Mouse (Mus musculus) lung, embryonic 16.5 days (tissue): ENCODE results near the gene Cbr2. TPM values are rescaled to one million over a fixed set of nuclear protein-coding genes. Genes with fewer than 3 reads are reported as not detected.
A peak's percentile ranks its signal among the peaks of the same experiment; 100 is the strongest.
"Not testable (repeated sequence)": the region's sequence is repeated elsewhere in the genome, so short reads cannot be mapped to it uniquely, and the experiment has no call there.

Experiments used
- ATAC-seq: fragments of 200-750 bp; cut with Nextera tagmentation; 2 replicates; pipeline ENCODE4 v1.8.0; 2017; ENCODE audit warnings: low read depth, mild to moderate bottlenecking, moderate library complexity
- H3K27ac ChIP-seq: fragments of 300-500 bp; sonication (generic); 2 replicates; pipeline ENCODE4 v1.5.1; 2014; ENCODE audit warnings: mild to moderate bottlenecking, control low read depth, low read length
- H3K27me3 ChIP-seq: fragments of 300-500 bp; sonication (generic); 2 replicates; pipeline ENCODE4 v1.6.1; 2014; ENCODE audit warnings: low read depth, low read length, mixed read lengths; ENCODE audit not compliant: control insufficient read depth, insufficient read depth
- H3K36me3 ChIP-seq: fragments of 300-500 bp; sonication (generic); 2 replicates; pipeline ENCODE4 v1.6.1; 2014; ENCODE audit warnings: low read length; ENCODE audit not compliant: control insufficient read depth, insufficient read depth
- H3K4me1 ChIP-seq: fragments of 300-500 bp; sonication (generic); replicated peaks from 2 replicates; pipeline ENCODE4 v1.6.1; 2014; ENCODE audit warnings: low read length, mixed read lengths; ENCODE audit not compliant: control insufficient read depth, insufficient read depth
- H3K4me2 ChIP-seq: fragments of 300-500 bp; sonication (generic); 2 replicates; pipeline ENCODE4 v1.6.1; 2014; ENCODE audit warnings: low read depth, low read length, control low read depth
- H3K4me3 ChIP-seq: fragments of 300-500 bp; sonication (generic); 2 replicates; pipeline ENCODE4 v1.5.1; 2014; ENCODE audit warnings: mild to moderate bottlenecking, low read length, control low read depth
- H3K9ac ChIP-seq: fragments of 300-500 bp; sonication (generic); 2 replicates; pipeline ENCODE4 v1.6.1; 2014; ENCODE audit warnings: low read length, control low read depth
- H3K9me3 ChIP-seq: fragments of 300-500 bp; sonication (generic); 2 replicates; pipeline ENCODE4 v1.6.1; 2016; ENCODE audit warnings: low read length; ENCODE audit not compliant: control insufficient read depth
- WGBS: fragments of 180-500 bp; shearing (Covaris S2); extraction: QIAGEN DNeasy Blood & Tissue Kit; methylation state at CpG from one replicate; pipeline ENCODE4 v1.1.7; 2014; 5-methylcytosine and 5-hydroxymethylcytosine counted together
- polyA plus RNA-seq: library from polyadenylated mRNA; unstranded; fragments of >200 nt; fragmentation: Nextera tagmentation; extraction: Ambion mirVana; gene quantifications from 2 replicates; pipeline ENCODE4 v1.2.1, GENCODE M21; 2015

Cbr2 gene
- polyA plus RNA-seq, 1 experiment from 2014 or later = 194 TPM

DNA sequence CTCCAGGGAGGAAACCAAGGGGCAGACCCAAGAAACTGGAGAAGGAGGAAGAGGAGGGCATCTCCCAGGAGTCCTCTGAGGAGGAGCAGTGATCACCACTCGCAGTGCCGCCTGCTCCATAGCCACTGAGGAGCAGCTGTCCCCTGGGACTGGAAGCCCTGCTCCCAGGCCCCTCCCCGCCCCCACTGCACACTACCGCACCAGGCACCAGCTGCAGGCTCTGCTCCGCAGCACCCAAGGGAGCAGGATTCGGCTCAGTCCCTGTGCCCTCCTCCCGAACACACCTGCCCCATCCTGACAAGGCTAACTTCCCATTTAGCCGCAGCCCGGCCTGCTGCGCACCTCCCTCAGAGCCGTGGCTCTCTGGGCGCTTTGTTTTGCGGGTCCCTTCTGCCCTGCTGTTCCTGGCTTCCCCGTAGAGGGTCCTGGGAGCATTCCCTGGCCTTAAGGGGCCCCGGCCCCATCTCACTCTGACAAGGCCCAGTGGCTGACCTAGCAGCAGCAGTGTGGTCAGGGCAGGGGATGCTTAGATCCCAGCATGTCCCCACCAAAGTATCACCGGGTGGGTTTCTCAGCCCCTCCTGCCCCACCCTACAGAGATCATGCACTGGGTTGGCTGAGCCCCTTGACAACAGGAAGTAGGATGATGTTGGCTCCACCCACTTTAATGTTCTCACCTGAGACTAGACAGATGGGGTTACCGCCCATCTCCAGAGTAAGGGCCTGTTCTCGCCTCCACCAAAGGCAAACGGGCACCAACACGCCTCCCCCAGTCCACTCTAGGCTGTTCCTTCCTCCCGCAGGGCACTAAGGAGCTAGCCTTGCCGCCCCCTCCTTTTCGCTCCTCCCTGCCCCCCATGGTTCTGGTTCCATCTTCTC lies 31.4 kb upstream of the Cbr2 start:
- WGBS = 0% methylated on average over 2 of the region's 23 CpGs
- not testable (repeated sequence) for H3K27me3 ChIP-seq, H3K4me1 ChIP-seq, H3K4me3 ChIP-seq, H3K36me3 ChIP-seq, H3K27ac ChIP-seq, H3K9ac ChIP-seq
- peaks cover 12% of the 10 kb centered on the region; the same call in 1 of the 2 replicates for H3K9me3 ChIP-seq
- ATAC-seq = peak; percentile 27
- H3K4me2 ChIP-seq = peak overlapping the region; percentile 16

GRCm38 (mm10) chr11:120762672-120763041 lies 30.7 kb upstream of the Cbr2 start, which contains the start of gene Hmga1b:
Gene Hmga1b (plus strand): TSS chr11:120762794.
- ATAC-seq = peak; percentile 34; the same call in 1 of the 2 replicates
- H3K4me1 ChIP-seq, H3K4me3 ChIP-seq, H3K27me3 ChIP-seq, H3K36me3 ChIP-seq, H3K9ac ChIP-seq: not testable (repeated sequence)
- 0 out of 2 replicates have a peak within 1 kb of the TSS, but pooled peaks have one; percentile 21 for H3K27ac ChIP-seq
- peak within 1 kb of the TSS; percentile 16 for H3K4me2 ChIP-seq
- WGBS = 7% methylated on average over 14 of the region's 14 CpGs
- H3K9me3 ChIP-seq = peaks cover 17% of the 10 kb centered on the region; the same call in 1 of the 2 replicates

- H3K4me2 ChIP-seq = peak overlapping the region; percentile 16
- H3K9me3 ChIP-seq = peaks cover 18% of the 10 kb centered on the region; the same call in 1 of the 2 replicates
- WGBS = 62% methylated on average over 14 of the region's 14 CpGs
These were observed 30.1 kb upstream of the Cbr2 start for GRCm38 (mm10) chr11:120761811-120762671.

GRCm38 (mm10) chr11:120760236-120760635 lies 28.3 kb upstream of the Cbr2 start:
- H3K4me1 ChIP-seq = peaks cover 3% of the 10 kb centered on the region; the same call in 1 of the 2 replicates
- no peak for ATAC-seq
- H3K36me3 ChIP-seq = no peaks in the 10 kb centered on the region
- H3K27ac ChIP-seq = no peak overlapping the region
- WGBS = 79% methylated on average over 9 of the region's 9 CpGs
- H3K9me3 ChIP-seq = peaks cover 21% of the 10 kb centered on the region; the same call in 1 of the 2 replicates
- H3K4me2 ChIP-seq = no peak overlapping the region
- no peak overlapping the region for H3K4me3 ChIP-seq
- no peak overlapping the region for H3K9ac ChIP-seq
- H3K27me3 ChIP-seq = no peaks in the 10 kb centered on the region

More at GRCm38 (mm10) chr11:120761811-120762671, 30.1 kb upstream of the Cbr2 start:
- Histone ChIP-seq H3K36me3 (no peaks in the 10 kb centered on the region), H3K4me1 (peaks cover 3% of the 10 kb centered on the region; the same call in 1 of the 2 replicates), H3K9ac (no peak overlapping the region), H3K27ac (0 out of 2 replicates have a peak overlapping the region, but pooled peaks have one; percentile 21), H3K4me3 (no peak overlapping the region; the same call in 1 of the 2 replicates), H3K27me3 (no peaks in the 10 kb centered on the region)
- peak; percentile 43; the same call in 1 of the 2 replicates for ATAC-seq

DNA sequence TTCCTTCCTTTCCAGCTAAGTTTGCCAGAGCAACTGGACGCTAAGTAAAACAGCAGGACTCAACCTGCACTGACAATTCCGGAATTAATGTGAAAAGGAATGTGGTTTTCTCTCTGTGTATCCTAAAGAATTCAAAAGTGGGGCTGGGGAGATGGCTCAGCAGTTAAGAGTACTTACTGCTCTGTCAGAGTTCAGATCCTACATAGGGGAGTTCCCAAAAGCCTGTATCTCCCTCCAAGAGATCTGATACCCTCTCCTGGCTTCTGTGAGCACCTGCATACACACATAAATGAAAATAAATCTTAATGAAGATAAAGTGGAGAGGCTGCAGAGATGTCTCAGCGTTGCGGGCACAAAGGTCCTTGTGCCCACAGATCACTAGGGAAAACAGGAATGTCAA lies 19.7 kb upstream of the Cbr2 start:
- no peak for ATAC-seq
- no peak overlapping the region for H3K4me2 ChIP-seq
- no peaks in the 10 kb centered on the region for H3K36me3 ChIP-seq
- 53% methylated on average over 4 of the region's 4 CpGs for WGBS
- H3K4me1 ChIP-seq = no peaks in the 10 kb centered on the region
- no peaks in the 10 kb centered on the region; the same call in 1 of the 2 replicates for H3K9me3 ChIP-seq
- no peak overlapping the region for H3K27ac ChIP-seq
- H3K27me3 ChIP-seq = no peaks in the 10 kb centered on the region
- H3K9ac ChIP-seq = no peak overlapping the region
- no peak overlapping the region for H3K4me3 ChIP-seq

GRCm38 (mm10) chr11:120749430-120749829 lies 17.5 kb upstream of the Cbr2 start:
- Histone ChIP-seq H3K4me1 (no peaks in the 10 kb centered on the region), H3K27me3 (no peaks in the 10 kb centered on the region), H3K4me2 (no peak overlapping the region), H3K9ac (no peak overlapping the region), H3K4me3 (no peak overlapping the region), H3K27ac (no peak overlapping the region), H3K9me3 (no peaks in the 10 kb centered on the region), H3K36me3 (no peaks in the 10 kb centered on the region)
- 62% methylated on average over 8 of the region's 8 CpGs for WGBS
- no peak for ATAC-seq

- Histone ChIP-seq H3K27me3 (no peaks in the 10 kb centered on the region), H3K4me1 (no peaks in the 10 kb centered on the region), H3K36me3 (no peaks in the 10 kb centered on the region), H3K4me3 (no peak overlapping the region), H3K9me3 (no peaks in the 10 kb centered on the region), H3K9ac (no peak overlapping the region), H3K4me2 (no peak overlapping the region), H3K27ac (peak overlapping the region; percentile 11)
- ATAC-seq = no peak
- WGBS = 82% methylated on average over 4 of the region's 4 CpGs
These were observed 16.1 kb upstream of the Cbr2 start for GRCm38 (mm10) chr11:120747974-120748373.

- H3K27me3 ChIP-seq = no peaks in the 10 kb centered on the region
- peak; percentile 94 for ATAC-seq
- no peaks in the 10 kb centered on the region for H3K4me1 ChIP-seq
- H3K9me3 ChIP-seq = no peaks in the 10 kb centered on the region
- no peaks in the 10 kb centered on the region for H3K36me3 ChIP-seq
- 36% methylated on average over 7 of the region's 7 CpGs for WGBS
- no peak overlapping the region for H3K4me3 ChIP-seq
- H3K9ac ChIP-seq = no peak overlapping the region
- H3K27ac ChIP-seq = peak overlapping the region; percentile 93
- H3K4me2 ChIP-seq = no peak overlapping the region
These were observed 12.3 kb upstream of the Cbr2 start for GRCm38 (mm10) chr11:120744121-120744701.
